Mouse (Mus musculus) limb, embryonic 12.5 days (tissue): ENCODE results near the gene Ctnna2. TPM values are rescaled to one million over a fixed set of nuclear protein-coding genes. Genes with fewer than 3 reads are reported as not detected.

Source experiments
- ATAC-seq: fragments of 200-750 bp; cut with Nextera tagmentation; 2 replicates; pipeline ENCODE4 v1.8.0; 2017; ENCODE audit warnings: low read depth, moderate TSS enrichment; ENCODE audit not compliant: insufficient number of reproducible peaks, insufficient read depth, low FRiP score, low TSS enrichment
- H3K27ac ChIP-seq: fragments of 300-500 bp; sonication (generic); 2 replicates; pipeline ENCODE4 v1.5.1; 2016; ENCODE audit warnings: mild to moderate bottlenecking, moderate library complexity
- H3K27me3 ChIP-seq: fragments of 300-500 bp; sonication (generic); 2 replicates; pipeline ENCODE4 v1.6.1; 2016; ENCODE audit warnings: mild to moderate bottlenecking, moderate library complexity
- H3K36me3 ChIP-seq: fragments of 300-500 bp; sonication (generic); 2 replicates; pipeline ENCODE4 v1.6.1; 2016; ENCODE audit warnings: mild to moderate bottlenecking, moderate library complexity
- H3K4me1 ChIP-seq: fragments of 300-500 bp; sonication (generic); replicated peaks from 2 replicates; pipeline ENCODE4 v1.6.1; 2016
- H3K4me2 ChIP-seq: fragments of 300-500 bp; sonication (generic); 2 replicates; pipeline ENCODE4 v1.6.1; 2016; ENCODE audit warnings: mild to moderate bottlenecking, moderate library complexity
- H3K4me3 ChIP-seq: fragments of 300-500 bp; sonication (generic); replicated peaks from 2 replicates; pipeline ENCODE4 v1.5.1; 2016; ENCODE audit warnings: mild to moderate bottlenecking
- H3K9ac ChIP-seq: fragments of 300-500 bp; sonication (generic); replicated peaks from 2 replicates; pipeline ENCODE4 v1.6.1; 2016; ENCODE audit warnings: mild to moderate bottlenecking, moderate library complexity
- H3K9me3 ChIP-seq: fragments of 300-500 bp; sonication (generic); 2 replicates; pipeline ENCODE4 v1.6.1; 2016; ENCODE audit warnings: mild to moderate bottlenecking, moderate library complexity
- WGBS: fragments of 180-500 bp; shearing (Covaris S2); methylation state at CpG from one replicate; pipeline ENCODE4 v1.1.7; 2016; 5-methylcytosine and 5-hydroxymethylcytosine counted together
- polyA plus RNA-seq: library from polyadenylated mRNA; unstranded; fragments of >200 nt; fragmentation: Nextera tagmentation; extraction: Ambion mirVana; gene quantifications from 2 replicates; pipeline ENCODE4 v1.2.1, GENCODE M21; 2016

Ctnna2 gene
- polyA plus RNA-seq, 1 experiment from 2014 or later, result 2.6 TPM

- Histone ChIP-seq H3K9me3 (no peaks in the 10 kb centered on the region), H3K4me1 (no peaks in the 10 kb centered on the region), H3K36me3 (no peaks in the 10 kb centered on the region), H3K27me3 (no peaks in the 10 kb centered on the region), H3K27ac (no peak overlapping the region), H3K9ac (no peak overlapping the region), H3K4me3 (no peak overlapping the region), H3K4me2 (no peak overlapping the region)
- WGBS, result 82% methylated on average over 3 of the region's 3 CpGs
- ATAC-seq, result no peak
Observed at GRCm38 (mm10) chr6:77817116-77817515, 162.4 kb downstream of the Ctnna2 start.

GRCm38 (mm10) chr6:77811041-77811440 is 168.5 kb downstream of the Ctnna2 start:
- Histone ChIP-seq H3K27ac (no peak overlapping the region), H3K27me3 (no peaks in the 10 kb centered on the region), H3K36me3 (no peaks in the 10 kb centered on the region), H3K4me2 (no peak overlapping the region), H3K9ac (no peak overlapping the region), H3K9me3 (no peaks in the 10 kb centered on the region), H3K4me3 (no peak overlapping the region), H3K4me1 (no peaks in the 10 kb centered on the region)
- WGBS, result 75% methylated on average over 3 of the region's 3 CpGs
- no peak for ATAC-seq

DNA sequence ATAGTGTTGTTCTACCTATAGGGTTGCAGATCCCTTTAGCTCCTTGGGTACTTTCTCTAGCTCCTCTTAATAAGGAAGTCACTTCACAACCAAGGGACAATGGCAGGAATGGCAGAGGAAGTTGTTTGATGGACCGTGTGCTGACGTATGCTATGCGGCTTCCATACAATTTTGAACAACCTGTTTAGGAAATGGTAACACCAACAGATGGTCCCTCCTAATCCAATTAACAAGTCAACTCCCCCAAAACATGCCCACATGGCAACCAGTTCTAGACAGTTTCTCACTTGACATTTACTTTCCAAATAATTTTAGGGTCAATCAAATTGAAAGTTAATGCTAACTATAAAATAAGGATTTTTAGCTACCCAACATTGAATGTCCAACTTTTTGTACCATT is 176.9 kb downstream of the Ctnna2 start:
- Histone ChIP-seq H3K4me3 (no peak overlapping the region), H3K4me1 (no peaks in the 10 kb centered on the region), H3K9me3 (no peaks in the 10 kb centered on the region), H3K9ac (no peak overlapping the region), H3K4me2 (no peak overlapping the region), H3K36me3 (no peaks in the 10 kb centered on the region), H3K27me3 (no peaks in the 10 kb centered on the region), H3K27ac (no peak overlapping the region)
- no peak for ATAC-seq
- 90% methylated on average over 3 of the region's 3 CpGs for WGBS

GRCm38 (mm10) chr6:77783342-77783741 is 196.2 kb downstream of the Ctnna2 start:
- H3K27ac ChIP-seq, result no peak overlapping the region
- H3K9me3 ChIP-seq, result no peaks in the 10 kb centered on the region
- 78% methylated on average over 3 of the region's 3 CpGs for WGBS
- no peaks in the 10 kb centered on the region for H3K36me3 ChIP-seq
- H3K9ac ChIP-seq, result no peak overlapping the region
- no peak overlapping the region for H3K4me3 ChIP-seq
- no peak overlapping the region for H3K4me2 ChIP-seq
- no peaks in the 10 kb centered on the region for H3K4me1 ChIP-seq
- ATAC-seq, result no peak
- no peaks in the 10 kb centered on the region for H3K27me3 ChIP-seq

- ATAC-seq, result no peak
- no peaks in the 10 kb centered on the region for H3K4me1 ChIP-seq
- no peak overlapping the region for H3K27ac ChIP-seq
- no peak overlapping the region for H3K9ac ChIP-seq
- no peak overlapping the region for H3K4me2 ChIP-seq
- no peaks in the 10 kb centered on the region for H3K27me3 ChIP-seq
- no peak overlapping the region for H3K4me3 ChIP-seq
- 83% methylated on average over 10 of the region's 10 CpGs for WGBS
- H3K36me3 ChIP-seq, result no peaks in the 10 kb centered on the region
- H3K9me3 ChIP-seq, result no peaks in the 10 kb centered on the region
Observed at GRCm38 (mm10) chr6:77768357-77769103, 211.0 kb downstream of the Ctnna2 start.

DNA sequence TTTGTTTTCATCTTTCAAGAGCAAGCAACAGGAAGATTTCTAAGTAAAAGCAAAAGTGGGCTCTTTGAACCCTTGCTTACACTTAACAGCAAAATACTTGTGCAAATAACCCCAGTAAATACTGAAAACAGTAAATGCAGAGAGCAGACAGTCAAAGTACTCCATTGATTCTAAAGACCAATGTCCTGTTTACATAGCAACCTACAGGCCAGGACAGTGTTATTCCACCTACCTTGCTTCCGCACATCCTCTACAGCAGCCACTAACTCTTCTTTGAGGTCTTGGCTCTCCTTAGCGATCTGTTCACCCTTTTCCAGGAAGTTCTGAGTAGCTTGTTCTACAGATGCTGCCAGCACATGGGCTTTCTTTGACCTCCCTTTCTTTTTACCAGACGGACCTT is 221.3 kb downstream of the Ctnna2 start:
- no peaks in the 10 kb centered on the region for H3K4me1 ChIP-seq
- no peak overlapping the region for H3K9ac ChIP-seq
- ATAC-seq, result no peak
- H3K36me3 ChIP-seq, result no peaks in the 10 kb centered on the region
- WGBS, result 73% methylated on average over 3 of the region's 3 CpGs
- H3K9me3 ChIP-seq, result no peaks in the 10 kb centered on the region
- H3K27ac ChIP-seq, result no peak overlapping the region
- no peak overlapping the region for H3K4me2 ChIP-seq
- no peak overlapping the region for H3K4me3 ChIP-seq
- no peaks in the 10 kb centered on the region for H3K27me3 ChIP-seq

GRCm38 (mm10) chr6:77745426-77745825 is 234.1 kb downstream of the Ctnna2 start:
- WGBS, result 85% methylated on average over 5 of the region's 5 CpGs
- H3K27ac ChIP-seq, result no peak overlapping the region
- no peaks in the 10 kb centered on the region for H3K36me3 ChIP-seq
- ATAC-seq, result no peak
- no peaks in the 10 kb centered on the region for H3K27me3 ChIP-seq
- H3K9ac ChIP-seq, result no peak overlapping the region
- no peaks in the 10 kb centered on the region for H3K4me1 ChIP-seq
- H3K9me3 ChIP-seq, result no peaks in the 10 kb centered on the region
- H3K4me3 ChIP-seq, result no peak overlapping the region
- H3K4me2 ChIP-seq, result no peak overlapping the region

- no peak for ATAC-seq
- H3K4me1 ChIP-seq, result no peaks in the 10 kb centered on the region
- H3K4me3 ChIP-seq, result no peak overlapping the region
- no peaks in the 10 kb centered on the region for H3K27me3 ChIP-seq
- no peak overlapping the region for H3K27ac ChIP-seq
- no peaks in the 10 kb centered on the region for H3K36me3 ChIP-seq
- H3K9ac ChIP-seq, result no peak overlapping the region
- H3K9me3 ChIP-seq, result no peaks in the 10 kb centered on the region
- no peak overlapping the region for H3K4me2 ChIP-seq
Observed at GRCm38 (mm10) chr6:77743651-77744050, 235.8 kb downstream of the Ctnna2 start.

DNA sequence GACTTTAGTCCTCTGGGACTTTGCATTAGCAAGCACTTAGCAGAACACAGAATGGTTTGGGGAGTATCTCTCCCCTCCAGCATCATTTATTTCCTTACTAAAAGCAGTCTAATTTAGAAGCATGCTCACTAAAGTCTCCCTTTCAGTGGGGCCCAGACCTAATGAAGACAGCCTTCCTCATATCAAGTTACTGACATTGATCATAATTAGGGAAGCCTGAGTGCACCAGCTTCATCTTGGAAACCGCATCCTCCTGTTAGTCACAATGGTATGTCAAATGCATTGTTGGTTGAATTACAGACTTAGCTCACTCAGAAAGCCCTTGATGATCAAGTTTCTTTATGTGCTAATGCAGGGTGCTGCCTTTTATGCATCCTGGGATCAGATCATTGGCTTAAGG is 236.5 kb downstream of the Ctnna2 start:
- 59% methylated on average over 1 of the region's 1 CpGs for WGBS
- H3K4me3 ChIP-seq, result no peak overlapping the region
- H3K36me3 ChIP-seq, result no peaks in the 10 kb centered on the region
- H3K9me3 ChIP-seq, result no peaks in the 10 kb centered on the region
- no peaks in the 10 kb centered on the region for H3K4me1 ChIP-seq
- no peak overlapping the region for H3K27ac ChIP-seq
- no peak overlapping the region for H3K4me2 ChIP-seq
- no peak for ATAC-seq
- no peak overlapping the region for H3K9ac ChIP-seq
- H3K27me3 ChIP-seq, result no peaks in the 10 kb centered on the region

DNA sequence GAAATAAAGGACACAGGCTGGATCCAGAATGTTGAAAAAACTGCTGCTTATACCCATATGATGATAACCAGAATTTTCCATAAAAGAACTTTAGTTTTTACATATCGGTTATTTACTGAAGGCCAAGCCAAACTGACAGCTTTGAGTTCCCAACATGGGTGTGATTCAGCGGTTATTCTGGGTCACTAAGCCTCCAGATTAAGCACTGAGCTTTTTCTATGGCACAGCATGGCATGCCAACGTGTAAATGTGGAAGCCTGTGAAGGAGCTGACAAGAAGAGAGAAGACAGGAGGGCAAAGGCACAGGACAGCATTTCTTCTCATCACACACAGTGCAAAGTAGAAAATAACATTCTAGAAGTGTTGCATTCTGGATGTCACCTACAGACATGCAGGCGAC is 240.9 kb downstream of the Ctnna2 start:
- WGBS, result 72% methylated on average over 4 of the region's 4 CpGs
- no peak for ATAC-seq

DNA sequence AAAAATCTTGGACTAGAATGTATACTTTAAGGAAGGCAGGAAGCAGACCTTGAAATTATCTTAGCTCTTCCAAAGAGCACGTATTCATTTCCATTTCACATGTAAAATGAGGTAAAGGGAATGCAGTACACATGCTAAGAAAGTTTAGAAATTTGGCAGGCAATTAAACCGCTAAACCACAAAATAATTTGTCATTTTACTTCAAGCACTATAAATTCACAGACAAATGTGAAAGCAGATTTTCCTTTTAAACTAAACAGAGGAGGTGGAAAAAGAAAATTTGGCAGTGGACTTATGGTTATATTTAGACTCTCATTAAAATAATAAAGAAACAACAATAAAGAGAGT is 254.6 kb downstream of the Ctnna2 start:
- Histone ChIP-seq H3K27ac (no peak overlapping the region), H3K27me3 (no peaks in the 10 kb centered on the region), H3K36me3 (no peaks in the 10 kb centered on the region), H3K9me3 (no peaks in the 10 kb centered on the region), H3K4me2 (no peak overlapping the region), H3K9ac (no peak overlapping the region), H3K4me1 (no peaks in the 10 kb centered on the region), H3K4me3 (no peak overlapping the region)
- WGBS, result 80% methylated on average over 2 of the region's 2 CpGs
- no peak for ATAC-seq

More for the DNA sequence above, 240.9 kb downstream of the Ctnna2 start:
- Histone ChIP-seq H3K9me3 (no peaks in the 10 kb centered on the region), H3K4me2 (no peak overlapping the region), H3K4me3 (no peak overlapping the region), H3K27ac (no peak overlapping the region), H3K4me1 (no peaks in the 10 kb centered on the region), H3K36me3 (no peaks in the 10 kb centered on the region), H3K27me3 (no peaks in the 10 kb centered on the region), H3K9ac (no peak overlapping the region)
